Mouse (Mus musculus) heart, adult 10 weeks (tissue): ENCODE results near the gene Slc12a1. TPM values are rescaled to one million over a fixed set of nuclear protein-coding genes. Genes with fewer than 3 reads are reported as not detected.

Experiments used
- polyA plus RNA-seq: library from polyadenylated mRNA; stranded (reverse); fragments of 350-450 nt; fragmentation: Illumina TruSeq; extraction: RNeasy Lipid Tissue Mini Kit (QIAGEN cat#74804); gene quantifications from one replicate; pipeline ENCODE4 v1.2.3, GENCODE M21; 2014; ENCODE audit warnings: low read depth, low replicate concordance

Slc12a1 gene
- polyA plus RNA-seq, result not detected

DNA sequence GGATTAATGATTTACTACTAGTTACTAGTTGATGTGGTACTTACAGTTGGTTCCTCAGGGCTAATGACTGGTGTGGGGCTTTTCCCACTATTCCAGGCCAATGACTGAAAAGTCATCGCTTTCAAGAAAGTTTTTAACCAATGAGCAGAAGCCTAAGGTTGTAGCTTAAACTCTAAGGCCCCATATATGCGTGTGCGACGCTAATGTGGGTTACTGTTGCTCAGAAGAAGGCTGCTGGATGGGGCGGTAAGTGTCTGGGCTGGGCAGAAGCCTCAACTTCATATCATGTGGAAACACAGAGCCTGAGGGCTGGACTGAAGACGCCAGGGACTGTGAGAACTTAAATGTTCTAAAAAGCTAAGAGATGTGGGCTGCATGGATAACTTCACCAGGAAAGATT is at the start of gene Slc12a1:
Gene Slc12a1 (plus strand): TSS at position 118 of the 400 bp plus-strand sequence.

DNA sequence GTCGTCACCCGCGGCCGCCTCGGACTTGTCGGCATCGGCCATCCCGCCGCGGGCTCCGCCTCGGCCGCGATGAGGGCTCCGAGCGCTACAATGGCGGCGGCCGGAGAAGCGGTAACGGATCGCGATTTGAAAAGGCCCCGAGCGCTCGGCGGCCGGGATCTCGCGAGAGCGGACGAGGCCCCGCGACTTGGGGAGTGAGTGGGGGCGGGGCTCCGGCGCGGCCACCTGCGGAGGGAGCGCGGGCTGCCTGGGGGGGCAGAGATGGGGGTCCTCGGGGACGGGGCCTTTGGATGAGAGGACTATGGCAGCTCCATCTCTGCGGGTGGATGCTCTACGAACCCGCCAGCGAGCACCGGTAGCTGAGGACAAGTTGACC is 28.8 kb upstream of the Slc12a1 start, which contains the start of gene Myef2:
Gene Myef2 (minus strand): TSS at position 185 of the 376 bp plus-strand sequence.

DNA sequence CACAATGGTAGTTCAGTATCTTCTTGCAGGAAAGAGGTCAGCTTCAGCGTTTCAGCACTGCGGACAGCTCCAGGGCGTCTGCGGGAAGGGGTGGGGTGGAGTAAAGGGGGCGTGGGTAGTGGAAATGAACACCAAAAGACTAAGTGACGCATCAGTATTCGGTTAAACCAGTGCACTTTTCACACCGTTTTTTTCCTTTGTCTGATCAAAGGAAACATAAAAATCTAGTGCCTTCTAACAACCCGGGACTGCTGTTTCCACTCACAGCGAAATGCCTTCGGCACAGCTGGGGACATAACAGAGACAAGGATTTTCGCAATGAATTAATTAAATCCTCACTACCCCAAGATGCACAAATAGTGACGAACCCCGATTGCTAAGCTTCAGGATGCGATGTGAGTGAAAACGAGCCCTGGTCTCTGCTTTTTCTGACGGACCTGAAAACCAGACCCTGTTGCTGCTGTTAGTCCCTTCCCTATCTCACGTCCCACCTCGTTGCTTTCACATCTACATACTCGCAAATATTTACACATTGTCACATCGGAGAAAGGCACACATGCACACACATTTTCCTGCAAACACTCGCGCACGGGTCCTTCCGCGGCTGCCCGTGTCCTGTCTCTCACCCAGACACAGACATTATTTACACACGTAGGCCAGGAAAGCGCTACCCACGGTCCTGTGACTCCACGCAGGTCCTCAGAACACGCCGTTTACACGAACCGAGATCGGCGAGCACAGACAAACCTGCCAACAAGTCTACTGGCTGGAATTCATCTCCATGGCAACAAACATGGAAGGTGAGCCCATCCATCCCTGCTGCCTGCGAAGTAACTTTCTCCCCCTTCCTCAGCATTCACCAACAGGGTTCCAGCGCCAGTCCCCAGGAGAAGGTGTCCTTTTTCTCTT is 16.1 kb upstream of the Slc12a1 start, which contains the start of gene Ctxn2:
Gene Ctxn2 (plus strand): TSS at position 790 of the 909 bp plus-strand sequence.

DNA sequence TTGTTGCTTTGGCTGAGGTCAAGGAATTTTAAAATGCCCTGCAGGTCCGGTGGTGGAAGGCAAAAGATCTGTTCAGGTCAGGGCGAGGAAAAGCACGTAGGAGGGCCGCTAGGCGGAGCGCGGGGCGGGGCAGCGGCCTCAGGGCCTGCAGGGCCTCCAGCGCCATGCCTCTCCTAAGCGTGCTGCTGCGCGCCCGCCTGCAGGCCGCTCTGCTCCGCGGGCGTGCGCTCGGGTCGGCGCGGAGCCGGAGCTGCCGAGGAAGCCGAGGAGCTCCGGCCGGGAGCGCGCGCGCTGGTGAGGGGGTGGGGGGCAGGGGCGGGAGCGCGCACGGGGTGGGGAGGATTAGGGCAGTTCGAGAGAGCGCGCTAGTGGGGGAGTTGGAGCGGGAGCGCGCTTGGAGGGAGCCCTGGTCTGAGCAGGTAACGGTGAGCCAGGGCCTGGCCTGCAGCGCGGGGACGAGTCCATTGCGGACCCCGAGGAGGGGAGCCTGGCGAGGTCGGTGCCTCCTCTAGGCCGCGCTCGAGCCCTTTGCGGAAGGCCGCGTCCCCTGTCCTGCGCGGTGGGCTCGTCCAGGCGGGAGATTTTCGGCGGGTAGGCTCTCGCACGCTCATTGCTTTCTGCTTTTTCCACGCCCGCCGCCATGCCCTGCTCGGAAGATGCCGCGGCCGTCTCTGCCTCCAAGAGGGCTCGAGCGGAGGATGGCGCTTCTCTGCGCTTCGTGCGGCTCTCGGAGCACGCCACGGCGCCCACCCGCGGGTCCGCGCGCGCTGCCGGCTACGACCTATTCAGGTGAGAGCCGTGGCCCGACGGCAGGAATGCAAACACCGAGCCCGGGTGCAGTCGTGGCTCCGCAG is 95.0 kb downstream of the Slc12a1 start, which contains the start of gene Dut:
Gene Dut (plus strand): TSS at position 83 of the 854 bp plus-strand sequence.

Other genes with a start within 250 kb of the Slc12a1 start
- not detected for gene Slc24a5, start 84.4 kb upstream of the Slc12a1 start, polyA plus RNA-seq
- gene Myef2, start 28.8 kb upstream of the Slc12a1 start, polyA plus RNA-seq, result 7.7 TPM
- gene Ctxn2, start 15.8 kb upstream of the Slc12a1 start, polyA plus RNA-seq, result not detected
- gene Dut, start 94.7 kb downstream of the Slc12a1 start, polyA plus RNA-seq, result 33.7 TPM